Mouse (Mus musculus): ENCODE data around the gene Rgmb.
A peak's percentile ranks its signal among the peaks of the same experiment; 100 is the strongest.

The Rgmb gene

GRCm38 (mm10) chr17:15830766-15831644 lies at the start of gene Rgmb:
TSS of gene Rgmb (minus strand) at chr17:15831039.
- peak; percentile 96 for DNase-seq

- peak; percentile 92 for DNase-seq
These were observed 43.9 kb upstream of the Rgmb start for GRCm38 (mm10) chr17:15874765-15875164.

GRCm38 (mm10) chr17:15872093-15872492 lies 41.3 kb upstream of the Rgmb start:
- DNase-seq, result no peak

GRCm38 (mm10) chr17:15865249-15865648 lies 34.4 kb upstream of the Rgmb start:
- DNase-seq, result no peak

GRCm38 (mm10) chr17:15862355-15862754 lies 31.5 kb upstream of the Rgmb start:
- DNase-seq, result no peak

- no peak for DNase-seq
These were observed 22.3 kb upstream of the Rgmb start for GRCm38 (mm10) chr17:15853121-15853520.

- DNase-seq, result no peak
These were observed 19.7 kb upstream of the Rgmb start for GRCm38 (mm10) chr17:15850544-15850943.

- no peak for DNase-seq
These were observed 10.6 kb upstream of the Rgmb start for GRCm38 (mm10) chr17:15841425-15841824.

GRCm38 (mm10) chr17:15832398-15832797 lies 1.6 kb upstream of the Rgmb start:
- no peak for DNase-seq

GRCm38 (mm10) chr17:15831810-15832209 lies 971 bp upstream of the Rgmb start:
- no peak for DNase-seq

GRCm38 (mm10) chr17:15830171-15830765 lies 571 bp downstream of the Rgmb start:
- peak; percentile 95 for DNase-seq

GRCm38 (mm10) chr17:15829198-15830170 lies 1.4 kb downstream of the Rgmb start:
- peak; percentile 98 for DNase-seq

- DNase-seq, result peak; percentile 79
These were observed 2.5 kb downstream of the Rgmb start for GRCm38 (mm10) chr17:15828131-15828917.

- no peak for DNase-seq
These were observed 3.9 kb downstream of the Rgmb start for GRCm38 (mm10) chr17:15826928-15827327.

GRCm38 (mm10) chr17:15826444-15826909 lies 4.4 kb downstream of the Rgmb start:
- peak; percentile 100 for DNase-seq

GRCm38 (mm10) chr17:15825481-15826396 lies 5.1 kb downstream of the Rgmb start:
- peak; percentile 97 for DNase-seq

- no peak for DNase-seq
These were observed 6.0 kb downstream of the Rgmb start for GRCm38 (mm10) chr17:15824854-15825253.

GRCm38 (mm10) chr17:15824337-15824736 lies 6.5 kb downstream of the Rgmb start:
- DNase-seq, result peak; percentile 76

- peak; percentile 91 for DNase-seq
These were observed 7.0 kb downstream of the Rgmb start for GRCm38 (mm10) chr17:15823838-15824237.

- peak; percentile 68 for DNase-seq
These were observed 7.6 kb downstream of the Rgmb start for GRCm38 (mm10) chr17:15823215-15823614.

- DNase-seq, result peak; percentile 83
These were observed 8.5 kb downstream of the Rgmb start for GRCm38 (mm10) chr17:15822376-15822775.

Data from heart, adult 11 months (tissue).